Mouse (Mus musculus) right cerebral cortex, adult 2 months (tissue): Measurements from ENCODE around the gene Rbck1.

Experiments
- DNase-seq, 2 experiments: peaks; one replicate each; pipeline ENCODE4 v3.0.0; 2021 to 2022; ENCODE audit warnings: low spot score in 2 of 2

Rbck1 gene

DNA sequence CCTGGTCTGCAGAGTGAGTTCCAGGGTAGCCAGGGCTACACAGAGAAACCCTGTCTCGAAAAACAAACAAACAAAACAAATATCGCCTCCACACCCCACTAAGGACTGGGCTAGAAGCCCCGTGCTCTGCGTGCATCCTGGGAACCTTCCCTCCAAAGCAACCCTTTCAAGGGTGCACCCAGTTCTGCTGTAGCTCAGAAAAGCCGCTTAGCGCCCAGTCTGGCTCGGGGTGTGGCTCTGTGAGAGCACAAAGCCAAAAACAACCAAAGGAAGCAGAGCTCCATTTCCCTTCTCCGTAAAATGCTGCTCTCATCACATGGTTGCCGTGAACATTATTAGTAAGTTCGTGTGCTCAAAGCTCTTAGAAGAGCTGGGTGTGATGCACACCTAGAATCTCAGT is 11.9 kb upstream of the Rbck1 start:
- DNase-seq, result no peak

DNA sequence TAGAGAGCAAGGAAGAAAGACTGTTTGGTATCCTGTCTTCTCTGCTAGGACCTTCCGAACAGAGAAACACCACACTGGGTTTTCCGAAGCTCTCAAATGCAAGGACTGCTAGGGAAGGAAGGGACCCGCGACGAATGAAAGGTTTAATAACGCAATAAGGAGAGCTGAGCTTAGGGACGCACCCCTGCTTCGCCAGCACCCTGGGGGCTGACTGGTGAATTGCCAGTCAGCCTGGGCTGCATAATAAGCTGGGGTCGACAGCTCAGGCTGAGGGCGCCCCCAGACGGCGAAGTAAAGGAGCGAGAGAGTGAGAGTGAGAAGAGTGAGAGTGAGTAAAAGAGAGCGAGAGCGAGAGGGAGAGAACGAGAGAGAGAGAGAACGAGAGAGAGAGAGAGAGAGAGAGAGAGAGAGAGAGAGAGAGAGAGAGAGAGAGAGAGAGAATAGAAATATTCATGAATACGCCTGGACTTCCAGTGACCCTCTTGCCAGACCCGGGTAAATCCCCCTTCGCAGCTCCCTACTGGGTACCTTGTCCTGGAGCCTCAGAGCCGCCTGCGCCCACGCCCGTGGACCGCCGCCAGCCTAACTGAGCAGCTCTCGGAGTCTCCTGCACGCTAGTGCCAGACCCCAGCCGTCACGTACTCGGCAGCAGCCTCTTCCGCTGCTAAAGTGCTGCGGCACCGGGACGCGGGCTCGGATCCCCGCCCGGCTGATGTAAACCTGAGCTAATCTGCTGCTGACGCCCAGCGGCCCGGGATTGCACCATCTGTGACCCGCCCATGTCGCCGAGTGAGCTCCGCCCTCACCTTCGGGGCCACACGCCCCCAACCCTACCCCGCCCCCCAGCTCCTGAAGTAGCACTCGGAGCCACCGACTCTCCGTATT is 11.1 kb upstream of the Rbck1 start, which contains the start of gene Trib3:
TSS of gene Trib3 (minus strand) at position 704 of the 885 bp plus-strand sequence.
- peak; percentile 64 to 74 for DNase-seq

GRCm38 (mm10) chr2:152339631-152340179 is 7.3 kb upstream of the Rbck1 start:
- DNase-seq, result no peak

DNA sequence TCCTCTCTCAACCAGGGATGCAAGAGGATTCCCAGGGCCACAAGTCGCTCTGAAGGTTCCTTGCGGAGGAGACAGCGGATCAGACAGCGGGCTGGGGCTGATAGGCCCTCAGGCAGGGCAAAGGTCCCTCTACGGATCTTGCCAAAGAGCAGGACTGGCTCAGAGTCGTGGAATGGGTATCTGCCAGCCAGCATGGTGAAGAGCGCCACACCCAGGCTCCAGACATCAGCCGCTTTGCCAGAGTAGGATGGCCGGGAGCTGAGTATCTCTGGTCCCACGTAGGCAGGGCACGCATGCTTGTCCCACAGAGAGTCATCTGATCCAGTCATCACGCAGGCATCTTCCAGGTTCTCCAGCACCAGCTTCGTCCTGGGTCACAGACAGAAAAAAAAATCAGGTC is 5.9 kb upstream of the Rbck1 start:
- no peak for DNase-seq

DNA sequence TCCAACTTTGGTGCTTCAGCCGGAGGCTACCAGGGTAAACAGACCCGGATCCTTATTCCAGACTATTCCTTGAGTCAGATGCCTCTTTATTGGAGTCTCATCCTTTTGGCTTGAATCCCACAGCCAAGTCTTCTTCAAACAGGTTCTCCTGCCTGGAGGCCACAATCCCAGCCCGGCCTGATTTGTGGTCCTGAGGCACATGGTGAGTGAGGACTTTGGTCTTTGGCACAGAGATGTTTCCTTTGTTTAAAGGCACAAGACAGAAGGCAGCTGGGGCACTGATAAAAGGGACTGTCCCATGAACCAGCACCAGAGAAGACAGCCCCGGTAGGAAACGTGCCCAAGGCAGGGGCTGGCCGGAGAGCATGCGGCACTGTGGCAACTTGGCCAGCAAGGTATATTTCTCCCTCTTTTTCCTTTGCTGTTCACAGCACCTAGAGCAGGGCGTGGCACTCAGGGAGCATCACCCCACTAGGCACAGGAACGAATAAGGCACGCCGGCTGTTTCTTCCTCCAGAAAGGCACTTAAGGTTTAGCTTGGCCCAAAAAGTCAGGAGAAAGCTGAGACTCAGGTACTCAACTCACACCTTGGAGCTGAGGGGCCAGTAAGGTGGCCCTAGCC is 5.2 kb upstream of the Rbck1 start:
- no peak for DNase-seq

DNA sequence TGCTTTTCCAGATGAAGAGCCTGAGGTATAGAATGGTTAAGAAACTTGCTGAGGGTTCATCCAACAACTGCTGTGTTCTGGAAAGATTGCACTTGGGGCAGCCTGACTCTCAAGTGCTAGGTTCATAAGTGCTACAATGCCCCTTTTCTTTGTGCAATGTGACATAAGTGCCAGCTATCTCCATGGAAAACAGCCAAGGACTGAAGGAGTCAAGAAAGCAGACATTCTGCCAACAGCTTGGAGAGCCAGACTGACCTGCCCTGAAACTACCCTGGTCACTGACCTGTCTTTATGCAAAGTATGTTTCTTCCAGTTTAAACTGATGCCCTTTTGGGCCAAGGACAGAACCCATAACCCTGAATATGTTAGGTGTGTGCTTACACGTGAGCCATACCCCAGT is 4.4 kb upstream of the Rbck1 start:
- no peak for DNase-seq

DNA sequence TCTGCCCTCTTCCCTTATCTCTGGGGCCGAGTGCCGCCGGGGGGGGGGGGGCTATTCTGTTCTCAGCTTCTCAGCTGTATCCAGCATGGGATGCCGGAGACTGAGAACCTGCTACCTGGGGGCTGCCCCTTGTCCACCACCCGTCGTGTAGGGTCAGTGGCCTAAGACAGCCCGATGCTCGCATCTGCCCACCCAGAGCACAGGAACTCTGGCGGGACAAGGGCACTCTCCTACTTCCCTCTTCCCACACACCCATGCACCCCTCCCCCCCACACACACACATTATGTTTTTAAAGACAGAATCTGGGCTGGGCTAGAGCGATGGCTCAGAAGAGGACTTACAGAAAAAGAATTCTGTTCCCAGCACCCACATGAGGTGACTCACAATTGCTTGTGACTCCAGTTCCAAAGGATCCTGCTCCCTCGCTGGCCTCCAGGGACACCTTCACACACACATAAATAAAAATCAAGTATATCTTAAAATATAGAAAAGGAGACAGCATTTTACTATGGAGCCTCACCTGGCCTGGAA is 2.9 kb upstream of the Rbck1 start:
- DNase-seq, result no peak

DNA sequence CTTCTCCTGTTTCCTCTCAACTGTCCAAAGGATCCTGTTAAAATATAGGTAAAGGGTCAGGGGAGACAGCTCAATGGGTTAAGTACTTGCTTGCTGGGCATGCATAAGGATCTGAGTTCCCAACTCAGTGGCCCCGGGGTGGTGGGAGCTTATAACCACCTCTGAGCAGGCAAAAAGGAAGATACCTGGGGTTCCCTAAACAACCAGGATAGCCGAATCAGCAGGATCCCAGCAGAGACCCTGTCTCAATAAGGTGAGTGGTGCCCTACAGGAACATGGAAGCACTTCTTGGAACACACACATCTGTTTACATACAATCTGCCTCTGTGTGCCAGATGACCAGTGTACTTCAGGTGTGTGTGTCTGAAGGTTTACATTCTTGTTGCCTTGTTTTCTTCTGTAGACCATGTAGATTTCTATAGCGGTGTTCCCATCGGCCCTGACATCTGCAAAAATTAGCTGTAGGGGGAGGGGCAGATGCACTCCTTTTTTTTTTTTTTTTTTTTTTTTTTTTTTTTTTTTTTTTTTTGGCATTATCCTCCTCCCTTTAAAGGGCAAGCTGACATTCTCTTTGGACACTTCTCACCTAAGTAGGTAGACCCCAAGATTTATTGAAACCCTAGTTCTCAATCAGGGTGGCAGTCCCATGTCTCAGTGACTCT is 1.0 kb upstream of the Rbck1 start:
- no peak for DNase-seq

DNA sequence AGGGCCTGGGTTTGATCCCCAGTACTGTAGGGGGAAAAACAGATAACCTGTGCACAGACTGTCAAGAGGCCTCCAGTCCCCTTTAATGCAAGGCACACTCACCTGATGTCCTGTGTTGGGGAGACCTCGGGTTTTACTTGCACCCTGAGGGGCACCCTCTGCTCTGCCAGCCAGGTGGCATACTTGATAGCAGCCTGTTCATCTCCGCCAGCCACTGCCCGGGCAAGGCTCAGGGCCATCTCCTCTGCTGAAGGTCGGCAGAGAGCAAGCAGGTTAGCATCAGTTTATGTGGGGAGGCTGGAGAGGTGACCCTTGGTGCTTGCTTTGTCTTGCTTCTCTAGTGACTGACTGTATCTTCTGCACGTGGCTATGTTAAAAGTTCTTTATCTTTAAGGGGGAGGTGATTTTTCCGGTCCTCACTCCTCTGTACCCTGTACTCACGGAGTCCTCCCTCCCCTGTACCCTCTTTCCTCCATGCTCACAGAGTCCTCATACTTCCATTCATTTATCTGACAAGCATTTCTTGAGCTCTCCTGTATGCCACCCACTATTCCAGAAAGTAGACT is 1.5 kb downstream of the Rbck1 start:
- no peak for DNase-seq

DNA sequence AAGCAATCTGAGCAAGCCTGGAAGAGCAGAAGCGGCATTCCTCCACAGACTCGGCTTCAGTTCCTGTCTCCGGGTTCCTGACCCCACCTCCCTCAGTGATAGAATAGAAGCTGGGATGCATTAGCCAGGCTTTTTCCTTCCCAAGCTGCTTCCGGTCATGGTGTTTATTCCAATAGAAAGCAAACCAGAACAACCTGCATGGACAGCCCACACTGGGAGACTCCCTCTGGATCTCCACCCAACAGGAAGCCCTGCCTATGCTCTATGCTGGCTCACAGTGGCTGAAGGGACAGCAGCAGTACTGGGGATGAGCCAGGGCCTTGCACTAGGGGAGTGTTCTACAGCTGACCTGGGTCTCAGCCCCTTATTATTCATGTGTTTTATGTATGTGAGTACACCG is 4.5 kb downstream of the Rbck1 start:
- no peak for DNase-seq

DNA sequence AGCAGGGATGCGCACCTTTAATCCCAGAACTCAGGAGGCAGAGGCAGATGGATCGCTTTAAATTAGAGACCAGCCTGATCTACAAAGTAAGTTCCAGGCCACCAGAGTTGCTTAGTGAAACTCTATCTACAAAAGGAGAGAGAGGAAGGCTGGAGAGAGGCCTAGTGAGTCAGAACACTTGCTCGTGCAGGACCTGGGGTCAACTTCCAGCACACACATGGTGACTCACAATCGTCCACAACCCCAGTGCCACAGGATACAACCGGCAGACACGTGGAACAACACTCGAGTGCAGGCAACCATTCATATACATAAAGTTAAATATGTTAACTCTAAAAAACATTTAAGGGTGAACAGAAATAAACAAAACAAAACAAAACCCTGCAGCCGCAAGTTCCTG is 5.8 kb downstream of the Rbck1 start:
- DNase-seq, result no peak

GRCm38 (mm10) chr2:152326157-152326556 is 6.3 kb downstream of the Rbck1 start:
- no peak for DNase-seq

DNA sequence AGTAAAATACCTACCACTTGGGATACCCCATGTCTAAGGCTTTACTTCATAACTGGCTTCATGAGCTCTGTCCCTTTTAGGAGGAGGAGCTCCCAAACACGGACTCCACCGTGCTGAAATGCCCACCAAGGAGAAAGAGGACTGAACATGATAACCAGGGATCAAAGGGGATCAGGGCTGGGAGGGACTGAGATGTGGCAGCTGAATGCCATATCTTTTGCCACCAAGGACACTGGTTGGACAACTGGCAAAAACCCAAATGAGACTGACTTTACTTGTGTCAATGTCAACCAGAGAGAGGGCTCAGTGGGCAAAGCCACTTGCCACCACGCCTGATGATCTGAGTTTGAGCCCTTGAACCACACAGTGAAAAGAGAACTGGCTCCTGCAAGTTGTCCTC is 7.6 kb downstream of the Rbck1 start:
- no peak for DNase-seq

DNA sequence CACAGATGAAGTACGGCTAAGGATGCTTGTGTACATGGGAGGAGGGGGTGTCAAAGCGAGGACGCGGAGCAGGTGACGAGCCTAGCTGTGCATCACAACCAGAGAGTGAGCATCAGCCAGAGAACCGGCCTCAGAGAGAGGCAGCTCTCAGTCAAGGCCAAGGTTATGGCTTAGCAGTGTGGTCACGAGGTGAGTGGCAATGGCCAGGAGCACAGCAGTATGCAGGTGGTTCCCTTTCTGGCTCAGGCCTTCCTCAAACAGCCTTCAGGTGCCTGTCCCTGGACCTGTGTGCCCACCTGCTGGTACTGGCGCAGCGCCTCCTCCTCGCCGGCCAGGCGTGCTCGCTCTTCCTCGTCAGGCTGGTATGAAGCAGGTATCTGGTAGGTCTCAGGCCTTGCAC is 8.5 kb downstream of the Rbck1 start:
- no peak for DNase-seq

DNA sequence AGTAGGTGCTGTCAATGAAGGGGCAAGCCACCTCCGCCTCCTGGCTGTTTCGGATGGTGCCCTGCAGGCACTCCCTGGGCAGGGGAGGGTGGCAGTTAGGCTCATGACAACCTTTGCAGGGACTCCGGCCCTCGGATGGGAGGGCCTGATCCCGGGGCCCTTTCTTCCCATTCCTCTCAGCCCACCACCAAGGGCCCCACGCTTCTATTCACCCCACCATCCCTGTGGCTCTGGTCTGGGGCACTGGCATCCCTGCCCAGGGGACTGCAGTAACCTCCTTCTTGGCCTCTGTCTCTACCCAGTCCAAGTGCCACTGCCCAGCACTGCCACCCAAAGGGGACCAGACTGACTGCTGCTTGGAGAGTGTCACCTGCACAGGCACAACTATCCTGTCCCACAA is 10.3 kb downstream of the Rbck1 start:
- no peak for DNase-seq

GRCm38 (mm10) chr2:152321558-152321957 is 10.9 kb downstream of the Rbck1 start:
- DNase-seq, result no peak

- DNase-seq, result no peak
These were observed 15.4 kb downstream of the Rbck1 start for GRCm38 (mm10) chr2:152317054-152317453.

DNA sequence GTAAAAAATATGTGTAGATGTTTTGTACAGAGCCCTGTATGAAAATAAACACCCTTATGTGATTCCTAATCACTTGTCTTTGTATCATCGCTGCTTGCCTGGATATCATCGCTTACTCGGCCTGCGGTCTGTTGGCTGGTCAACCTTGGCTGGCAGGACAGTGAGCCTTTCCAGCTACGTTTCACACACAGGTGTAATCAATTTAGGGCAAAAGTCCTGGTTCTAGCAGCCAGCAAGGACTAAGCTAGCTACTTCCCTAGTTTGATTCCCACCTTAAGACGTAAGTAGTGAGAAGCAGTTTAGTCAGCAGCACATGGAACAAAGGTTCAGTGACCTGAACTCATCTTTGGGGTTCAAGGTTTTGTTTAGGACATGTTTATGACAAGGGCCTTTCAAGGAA is 18.5 kb downstream of the Rbck1 start:
- DNase-seq, result no peak

DNA sequence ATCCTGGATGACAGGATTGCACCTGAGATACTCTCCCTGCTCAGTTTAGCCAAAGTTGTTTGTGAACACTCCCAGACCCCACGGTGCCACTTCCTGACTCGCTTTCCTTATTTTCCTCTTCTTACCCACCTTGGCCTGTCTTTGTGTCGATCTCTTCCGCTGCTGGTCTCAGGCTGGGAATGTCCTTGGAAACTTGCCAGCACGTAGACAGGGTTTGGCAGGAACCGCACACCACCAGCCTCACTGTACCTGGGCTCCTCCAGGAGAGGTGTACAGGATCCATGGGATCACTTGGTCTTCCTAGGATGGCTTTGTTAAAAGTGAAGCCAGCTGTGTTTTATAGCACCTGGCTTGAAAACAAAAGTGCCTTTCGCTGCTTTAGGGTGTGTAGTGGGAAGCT is 19.5 kb downstream of the Rbck1 start:
- DNase-seq, result no peak

- no peak for DNase-seq
These were observed 25.3 kb downstream of the Rbck1 start for GRCm38 (mm10) chr2:152307186-152307585.

- DNase-seq, result no peak
These were observed 27.0 kb downstream of the Rbck1 start for GRCm38 (mm10) chr2:152305480-152305879.

GRCm38 (mm10) chr2:152303781-152304180 is 28.7 kb downstream of the Rbck1 start:
- DNase-seq, result no peak
